Mouse (Mus musculus): ENCODE results near the gene Prrx2. TPM values are rescaled to one million over a fixed set of nuclear protein-coding genes. Genes with fewer than 3 reads are reported as not detected.

Gene Prrx2
- polyA plus RNA-seq, 1 experiment from 2014 or later = 58.8 TPM

DNA sequence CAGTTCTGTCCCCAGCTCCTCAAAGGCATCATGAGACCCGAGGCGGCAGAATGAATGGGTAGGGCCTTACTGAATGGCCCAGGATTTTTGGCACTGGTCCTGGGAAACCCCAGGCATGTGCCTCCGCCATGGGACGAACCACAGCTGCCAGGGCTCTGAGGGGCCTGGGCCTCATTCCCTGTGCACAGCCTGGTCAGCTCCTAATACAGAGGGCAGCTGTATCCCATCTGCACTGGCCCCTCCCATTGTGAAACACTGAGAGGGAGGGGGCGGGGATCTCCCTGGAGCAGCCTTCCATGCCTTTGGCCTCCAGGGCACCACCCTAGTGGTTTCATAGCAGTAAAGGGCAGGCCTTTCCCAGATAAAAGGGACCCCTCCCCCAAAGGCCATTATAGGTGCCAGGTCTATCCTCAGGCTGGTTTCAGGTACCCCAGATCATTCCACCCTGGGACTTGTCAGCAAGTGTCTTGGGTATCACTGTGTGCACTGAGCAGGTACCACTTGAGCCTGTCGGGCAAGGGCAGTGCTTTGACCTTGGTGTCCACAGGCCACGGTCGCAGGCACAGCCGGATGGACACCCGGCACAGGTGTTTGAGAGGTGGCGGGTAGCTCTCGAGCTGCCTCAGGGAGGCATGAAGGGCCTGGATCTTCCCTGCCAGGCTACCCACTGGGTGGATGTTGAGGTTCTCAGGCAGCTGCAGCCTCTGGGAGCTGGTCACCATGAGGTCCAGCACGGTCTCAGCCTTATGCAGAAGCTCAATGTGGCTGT is 11.2 kb upstream of the Prrx2 start:
- peaks cover 80% of the 10 kb centered on the region for H3K36me3 ChIP-seq
- ATAC-seq (ENCODE audit: insufficient number of reproducible peaks, low FRiP score) = no peak
- no peak overlapping the region for H3K4me2 ChIP-seq
- 68% methylated on average over 13 of the region's 13 CpGs for WGBS
- 0 out of 2 replicates have a peak overlapping the region, but pooled peaks have one; percentile 5 for H3K9ac ChIP-seq
- peaks cover 47% of the 10 kb centered on the region for H3K4me1 ChIP-seq (replicated peaks)
- H3K4me3 ChIP-seq = no peak overlapping the region
- H3K9me3 ChIP-seq (replicated peaks) = no peaks in the 10 kb centered on the region
- no peaks in the 10 kb centered on the region for H3K27me3 ChIP-seq (replicated peaks)
- H3K27ac ChIP-seq (ENCODE audit: poor library complexity, severe bottlenecking) = no peak overlapping the region

GRCm38 (mm10) chr2:30826825-30827748 is 7.7 kb upstream of the Prrx2 start:
- Histone ChIP-seq H3K9me3 (replicated peaks) (no peaks in the 10 kb centered on the region), H3K27me3 (replicated peaks) (no peaks in the 10 kb centered on the region), H3K9ac (peak overlapping the region; percentile 97), H3K27ac (ENCODE audit: poor library complexity, severe bottlenecking) (peak overlapping the region; percentile 71), H3K4me3 (peak overlapping the region; percentile 99), H3K36me3 (peaks cover 47% of the 10 kb centered on the region), H3K4me2 (peak overlapping the region; percentile 89), H3K4me1 (replicated peaks) (peaks cover 28% of the 10 kb centered on the region)
- ATAC-seq (ENCODE audit: insufficient number of reproducible peaks, low FRiP score) = 0 out of 2 replicates have a peak, but pooled peaks have one; percentile 15
- WGBS = 33% methylated on average over 26 of the region's 26 CpGs

- Histone ChIP-seq H3K36me3 (peaks cover 38% of the 10 kb centered on the region), H3K4me2 (peak overlapping the region; percentile 89), H3K4me1 (replicated peaks) (peaks cover 28% of the 10 kb centered on the region), H3K9me3 (replicated peaks) (no peaks in the 10 kb centered on the region), H3K27ac (ENCODE audit: poor library complexity, severe bottlenecking) (peak overlapping the region; percentile 71), H3K4me3 (peak overlapping the region; percentile 99), H3K9ac (peak overlapping the region; percentile 97), H3K27me3 (replicated peaks) (no peaks in the 10 kb centered on the region)
- peak; percentile 87 for ATAC-seq (ENCODE audit: insufficient number of reproducible peaks, low FRiP score)
- under 1% methylated on average over 63 of the region's 63 CpGs for WGBS
These were observed 6.9 kb upstream of the Prrx2 start for GRCm38 (mm10) chr2:30827749-30828475.

- 44% methylated on average over 5 of the region's 5 CpGs for WGBS
- no peak overlapping the region for H3K27ac ChIP-seq (ENCODE audit: poor library complexity, severe bottlenecking)
- peaks cover 24% of the 10 kb centered on the region for H3K36me3 ChIP-seq
- no peak overlapping the region for H3K4me2 ChIP-seq
- no peak overlapping the region for H3K9ac ChIP-seq
- no peaks in the 10 kb centered on the region for H3K27me3 ChIP-seq (replicated peaks)
- H3K4me1 ChIP-seq (replicated peaks) = peaks cover 30% of the 10 kb centered on the region
- H3K9me3 ChIP-seq (replicated peaks) = no peaks in the 10 kb centered on the region
- H3K4me3 ChIP-seq = no peak overlapping the region
- ATAC-seq (ENCODE audit: insufficient number of reproducible peaks, low FRiP score) = no peak
These were observed 5.5 kb upstream of the Prrx2 start for GRCm38 (mm10) chr2:30829315-30829714.

DNA sequence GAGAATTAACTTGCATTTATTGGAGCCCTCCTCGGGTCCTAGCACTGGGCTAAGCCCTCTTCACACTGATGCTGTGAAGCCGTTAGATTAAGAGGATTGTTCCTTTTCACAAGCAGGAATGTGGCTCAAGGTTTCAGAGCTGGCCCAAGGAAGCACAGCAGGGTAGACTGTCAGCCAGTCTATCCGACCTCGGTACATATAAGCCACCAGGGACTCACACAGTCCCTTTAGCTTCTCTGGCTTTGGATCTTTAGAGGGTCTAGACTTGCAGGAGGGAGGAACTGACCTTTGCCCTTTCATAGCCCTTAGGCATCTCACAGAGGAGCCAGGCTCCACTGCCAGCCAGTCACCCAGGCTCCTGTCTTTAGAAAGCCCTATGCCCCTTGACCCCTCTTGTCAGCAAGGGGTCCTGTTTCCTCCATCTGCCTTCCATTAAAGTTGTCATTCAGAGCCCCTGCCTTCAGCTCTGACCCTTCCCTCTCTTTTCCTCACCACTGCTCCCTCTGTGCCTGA is 4.4 kb upstream of the Prrx2 start, which contains the start of gene Asb6:
Asb6 (minus strand) TSS at position 51 of the 513 bp plus-strand sequence.
- H3K4me3 ChIP-seq = no peak within 1 kb of the TSS
- WGBS = 37% methylated on average over 4 of the region's 4 CpGs
- no peak within 1 kb of the TSS for H3K9ac ChIP-seq
- H3K9me3 ChIP-seq (replicated peaks) = no peaks in the 10 kb centered on the region
- H3K36me3 ChIP-seq = peaks cover 14% of the 10 kb centered on the region
- no peak within 1 kb of the TSS for H3K4me2 ChIP-seq
- peaks cover 39% of the 10 kb centered on the region for H3K4me1 ChIP-seq (replicated peaks)
- no peaks in the 10 kb centered on the region for H3K27me3 ChIP-seq (replicated peaks)
- no peak for ATAC-seq (ENCODE audit: insufficient number of reproducible peaks, low FRiP score)
- no peak within 1 kb of the TSS for H3K27ac ChIP-seq (ENCODE audit: poor library complexity, severe bottlenecking)

- Histone ChIP-seq H3K27ac (ENCODE audit: poor library complexity, severe bottlenecking) (peak overlapping the region; percentile 76), H3K9me3 (replicated peaks) (no peaks in the 10 kb centered on the region), H3K9ac (no peak overlapping the region), H3K27me3 (replicated peaks) (no peaks in the 10 kb centered on the region), H3K4me2 (no peak overlapping the region), H3K36me3 (no peaks in the 10 kb centered on the region), H3K4me3 (no peak overlapping the region), H3K4me1 (replicated peaks) (peaks cover 40% of the 10 kb centered on the region)
- WGBS = 57% methylated on average over 5 of the region's 5 CpGs
- ATAC-seq (ENCODE audit: insufficient number of reproducible peaks, low FRiP score) = no peak
These were observed 1.1 kb upstream of the Prrx2 start for GRCm38 (mm10) chr2:30833644-30834043.

DNA sequence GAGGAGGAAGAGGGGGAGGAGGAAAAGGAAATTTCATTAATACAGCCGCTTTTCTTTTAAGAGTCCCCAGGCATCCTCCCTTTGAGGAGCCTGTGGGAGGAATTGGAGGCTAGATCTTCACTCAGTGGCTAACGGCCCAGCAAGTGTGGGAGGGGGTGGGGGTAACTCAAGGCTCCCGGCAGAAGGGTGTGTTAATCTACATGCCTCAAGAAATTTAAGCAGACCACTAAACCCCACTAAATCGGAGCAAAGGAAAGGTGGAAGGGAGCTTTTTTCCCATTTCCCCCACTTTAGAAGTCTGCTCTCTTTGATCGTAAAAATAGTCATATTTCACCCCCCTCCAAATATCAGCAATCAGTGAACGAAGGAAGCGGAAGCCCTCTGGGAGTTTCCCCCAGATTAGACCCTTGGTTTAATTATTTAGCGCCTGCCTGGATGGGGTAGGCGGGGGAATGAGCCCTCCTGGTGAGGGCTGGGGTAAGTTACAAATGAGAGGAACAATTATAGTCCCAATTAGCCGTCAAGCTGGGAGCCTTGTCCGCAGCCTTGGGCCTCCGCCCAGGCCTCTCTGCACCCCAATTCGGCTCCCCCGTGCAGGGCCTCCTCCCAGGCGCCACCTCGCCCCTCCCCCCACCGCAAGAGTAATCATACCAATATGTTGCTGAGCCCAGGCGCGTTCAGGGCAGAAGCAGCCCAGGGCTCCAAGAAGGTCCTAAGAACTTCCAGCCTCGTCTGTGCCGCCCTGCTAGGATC is 1.6 kb downstream of the Prrx2 start:
- Histone ChIP-seq H3K9ac (peak overlapping the region; percentile 32; the same call in 1 of the 2 replicates), H3K36me3 (no peaks in the 10 kb centered on the region), H3K4me3 (no peak overlapping the region), H3K4me2 (peak overlapping the region; percentile 27), H3K27ac (ENCODE audit: poor library complexity, severe bottlenecking) (0 out of 2 replicates have a peak overlapping the region, but pooled peaks have one; percentile 29), H3K4me1 (replicated peaks) (peaks cover 40% of the 10 kb centered on the region), H3K9me3 (replicated peaks) (no peaks in the 10 kb centered on the region), H3K27me3 (replicated peaks) (no peaks in the 10 kb centered on the region)
- no peak for ATAC-seq (ENCODE audit: insufficient number of reproducible peaks, low FRiP score)
- 26% methylated on average over 21 of the region's 21 CpGs for WGBS

GRCm38 (mm10) chr2:30842615-30843014 is 7.8 kb downstream of the Prrx2 start:
- H3K27ac ChIP-seq (ENCODE audit: poor library complexity, severe bottlenecking) = peak overlapping the region; percentile 80
- H3K36me3 ChIP-seq = no peaks in the 10 kb centered on the region
- H3K9ac ChIP-seq = peak overlapping the region; percentile 53
- H3K27me3 ChIP-seq (replicated peaks) = 0 out of 2 replicates have a peak, but pooled peaks cover 4% of the 10 kb centered on the region
- 12% methylated on average over 10 of the region's 10 CpGs for WGBS
- peak overlapping the region; percentile 49 for H3K4me2 ChIP-seq
- no peaks in the 10 kb centered on the region for H3K9me3 ChIP-seq (replicated peaks)
- peaks cover 37% of the 10 kb centered on the region for H3K4me1 ChIP-seq (replicated peaks)
- ATAC-seq (ENCODE audit: insufficient number of reproducible peaks, low FRiP score) = no peak; the same call in 1 of the 2 replicates
- H3K4me3 ChIP-seq = peak overlapping the region; percentile 2; the same call in 1 of the 2 replicates

GRCm38 (mm10) chr2:30845152-30846070 is 10.6 kb downstream of the Prrx2 start:
- Histone ChIP-seq H3K9me3 (replicated peaks) (no peaks in the 10 kb centered on the region), H3K9ac (peak overlapping the region; percentile 98), H3K27me3 (replicated peaks) (0 out of 2 replicates have a peak, but pooled peaks cover 4% of the 10 kb centered on the region), H3K4me1 (replicated peaks) (peaks cover 51% of the 10 kb centered on the region), H3K4me3 (peak overlapping the region; percentile 82), H3K4me2 (peak overlapping the region; percentile 82), H3K36me3 (no peaks in the 10 kb centered on the region), H3K27ac (ENCODE audit: poor library complexity, severe bottlenecking) (peak overlapping the region; percentile 87)
- ATAC-seq (ENCODE audit: insufficient number of reproducible peaks, low FRiP score) = 0 out of 2 replicates have a peak, but pooled peaks have one; percentile 20
- under 1% methylated on average over 72 of the region's 80 CpGs for WGBS

Measured in heart, embryonic 12.5 days (tissue).